Mouse (Mus musculus): Measurements from ENCODE around the gene Lrfn5.

DNA sequence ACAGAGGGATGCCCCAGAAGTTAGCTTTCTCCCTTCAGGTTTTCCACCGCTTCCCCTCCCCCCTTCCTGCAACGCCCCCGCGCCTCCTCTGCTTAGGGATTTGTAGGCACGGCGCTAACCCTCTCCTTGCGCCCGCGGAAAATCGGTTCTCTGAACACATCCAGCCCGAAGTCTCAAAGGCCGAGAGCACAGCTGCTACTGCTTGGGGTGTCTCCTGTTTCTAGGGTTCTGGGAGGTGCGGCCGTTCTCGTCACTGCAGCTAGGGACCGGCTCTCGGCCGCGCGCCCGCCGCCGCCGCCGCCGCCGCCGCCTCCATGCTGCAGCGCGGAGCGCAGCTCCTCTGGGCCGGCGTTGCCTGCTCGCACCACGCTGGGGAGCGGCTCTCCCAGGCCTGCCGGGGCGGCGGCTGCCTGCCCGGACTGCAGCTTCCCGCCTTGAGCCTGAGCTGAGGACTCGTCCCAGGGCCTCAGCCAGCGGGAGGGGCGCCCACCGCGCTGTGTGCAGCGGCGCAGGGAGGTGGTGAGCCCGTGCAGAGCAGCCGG, at the start of gene Lrfn5:
- TF ChIP-seq MYOD1 (IDR thresholded peaks at IDR 0.05; ENCODE audit: control insufficient read depth, insufficient read length, low read depth) (no peak), CTCF (IDR thresholded peaks at IDR 0.05; ENCODE audit: control insufficient read depth, insufficient read depth, insufficient read length) (no peak), CEBPB (IDR thresholded peaks at IDR 0.05; ENCODE audit: low read depth) (no peak), MYOG (IDR thresholded peaks at IDR 0.05; ENCODE audit: control insufficient read depth, extremely low read depth, insufficient read length) (no peak)

Data from C2C12 (cell line).